Mouse (Mus musculus) limb, embryonic 11.5 days (tissue): ENCODE data around the gene Alk. TPM values are rescaled to one million over a fixed set of nuclear protein-coding genes. Genes with fewer than 3 reads are reported as not detected.

Source experiments
- ATAC-seq: fragments of 200-750 bp; cut with Nextera tagmentation; 2 replicates; pipeline ENCODE4 v1.8.0; 2017; ENCODE audit warnings: low read depth; ENCODE audit not compliant: insufficient number of reproducible peaks, low FRiP score, low TSS enrichment
- DNase-seq: peaks from one replicate; pipeline ENCODE4 v3.0.0-alpha.2; 2015; ENCODE audit warnings: low spot score
- H3K27ac ChIP-seq: fragments of 300-500 bp; sonication (generic); replicated peaks from 2 replicates; pipeline ENCODE4 v1.5.1; 2014; ENCODE audit warnings: low read depth, mild to moderate bottlenecking, low read length
- H3K27me3 ChIP-seq: fragments of 300-500 bp; sonication (generic); 2 replicates; pipeline ENCODE4 v1.6.1; 2014; ENCODE audit warnings: mild to moderate bottlenecking, low read length, mixed read lengths; ENCODE audit not compliant: control insufficient read depth, insufficient read depth
- H3K36me3 ChIP-seq: fragments of 300-500 bp; sonication (generic); 2 replicates; pipeline ENCODE4 v1.6.1; 2014; ENCODE audit warnings: mild to moderate bottlenecking, low read length, moderate library complexity, mixed read lengths; ENCODE audit not compliant: control insufficient read depth, insufficient read depth
- H3K4me1 ChIP-seq: fragments of 300-500 bp; sonication (generic); 2 replicates; pipeline ENCODE4 v1.6.1; 2014; ENCODE audit warnings: low read length, mixed read lengths; ENCODE audit not compliant: control insufficient read depth, insufficient read depth
- H3K4me2 ChIP-seq: fragments of 300-500 bp; sonication (generic); 2 replicates; pipeline ENCODE4 v1.6.1; 2014; ENCODE audit warnings: low read depth, mild to moderate bottlenecking, moderate library complexity; ENCODE audit not compliant: severe bottlenecking
- H3K4me3 ChIP-seq: fragments of 300-500 bp; sonication (generic); 2 replicates; pipeline ENCODE4 v1.5.1; 2014; ENCODE audit warnings: low read depth, low read length
- H3K9ac ChIP-seq: fragments of 300-500 bp; sonication (generic); 2 replicates; pipeline ENCODE4 v1.6.1; 2014; ENCODE audit warnings: mild to moderate bottlenecking, low read length
- H3K9me3 ChIP-seq: fragments of 300-500 bp; sonication (generic); 2 replicates; pipeline ENCODE4 v1.6.1; 2016; ENCODE audit warnings: low read length; ENCODE audit not compliant: control insufficient read depth
- WGBS: fragments of 180-500 bp; shearing (Covaris S2); extraction: QIAGEN DNeasy Blood & Tissue Kit; methylation state at CpG from one replicate; pipeline ENCODE4 v1.1.7; 2014; 5-methylcytosine and 5-hydroxymethylcytosine counted together
- polyA plus RNA-seq: library from polyadenylated mRNA; unstranded; fragments of >200 nt; fragmentation: Nextera tagmentation; extraction: Ambion mirVana; gene quantifications from 2 replicates; pipeline ENCODE4 v1.2.1, GENCODE M21; 2014

Gene Alk
- polyA plus RNA-seq, 1 experiment from 2014 or later = 0.05 TPM

DNA sequence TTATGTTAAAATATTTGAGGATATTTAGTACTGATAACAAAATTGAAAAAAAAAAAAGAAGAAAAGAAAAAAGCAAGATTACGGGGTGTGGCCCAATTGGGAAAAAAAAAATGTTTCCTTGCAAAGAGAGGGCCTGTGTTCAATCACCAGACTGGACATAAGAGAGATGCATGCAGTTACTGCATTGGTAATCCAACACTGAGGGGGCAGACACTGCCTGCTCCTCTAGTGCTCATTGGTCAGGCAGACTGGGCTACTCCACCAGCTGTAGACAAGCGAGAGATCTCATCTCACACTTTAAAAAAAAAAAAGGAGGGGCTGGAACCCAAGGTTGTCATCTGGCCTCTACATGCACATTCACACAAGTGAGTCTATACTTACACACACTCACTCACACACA lies 199.6 kb downstream of the Alk start:
- Histone ChIP-seq H3K27ac (no peak overlapping the region), H3K4me1 (no peaks in the 10 kb centered on the region), H3K36me3 (no peaks in the 10 kb centered on the region), H3K27me3 (no peaks in the 10 kb centered on the region), H3K9ac (no peak overlapping the region), H3K4me3 (no peak overlapping the region), H3K4me2 (no peak overlapping the region), H3K9me3 (no peaks in the 10 kb centered on the region)
- DNase-seq (no peak), ATAC-seq (no peak)
- 73% methylated on average over 2 of the region's 2 CpGs for WGBS

DNA sequence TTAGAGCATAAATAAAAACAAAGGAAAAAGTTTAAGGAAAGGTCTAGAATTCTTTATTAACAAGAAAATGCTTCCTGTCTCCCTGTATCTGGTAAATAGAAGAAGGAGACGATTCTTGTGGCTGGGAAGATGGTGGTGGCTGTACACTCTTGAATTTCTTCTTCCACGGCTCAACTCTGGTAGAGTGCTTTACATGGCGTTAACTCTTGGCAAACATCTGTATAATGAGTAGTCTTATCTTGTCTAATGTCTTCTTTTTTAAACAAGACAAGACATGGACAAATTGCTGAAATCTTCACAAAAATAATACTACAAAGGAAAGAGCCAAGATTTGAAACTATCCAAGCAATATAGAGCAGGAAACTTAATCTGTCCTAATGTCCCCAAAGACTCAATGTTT lies 202.6 kb downstream of the Alk start:
- no peaks in the 10 kb centered on the region for H3K27me3 ChIP-seq
- no peak overlapping the region for H3K4me3 ChIP-seq
- 92% methylated on average over 3 of the region's 3 CpGs for WGBS
- H3K4me2 ChIP-seq = no peak overlapping the region
- ATAC-seq = no peak
- no peaks in the 10 kb centered on the region for H3K9me3 ChIP-seq
- no peaks in the 10 kb centered on the region for H3K36me3 ChIP-seq
- no peaks in the 10 kb centered on the region for H3K4me1 ChIP-seq
- H3K9ac ChIP-seq = no peak overlapping the region
- no peak for DNase-seq
- no peak overlapping the region for H3K27ac ChIP-seq

DNA sequence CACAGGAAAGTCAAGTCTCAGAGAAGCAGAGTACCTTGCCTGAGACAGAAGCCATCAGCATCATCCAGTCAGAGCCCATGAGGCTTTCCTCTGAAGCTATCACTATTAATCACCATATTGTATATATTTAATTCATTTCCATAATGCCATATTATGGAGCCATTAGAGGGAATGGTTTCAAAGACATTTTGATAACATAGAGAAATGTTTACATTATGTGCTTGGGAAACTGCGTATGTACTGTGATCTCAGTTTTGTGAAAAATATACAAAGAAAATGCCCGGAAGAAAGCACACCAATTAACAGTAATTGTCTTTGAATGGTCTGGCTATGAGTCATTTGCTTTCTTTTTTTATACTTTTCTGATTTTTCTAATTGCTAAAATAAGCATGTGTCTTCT lies 203.1 kb downstream of the Alk start:
- no peak overlapping the region for H3K27ac ChIP-seq
- H3K4me1 ChIP-seq = no peaks in the 10 kb centered on the region
- no peak overlapping the region for H3K4me3 ChIP-seq
- no peaks in the 10 kb centered on the region for H3K27me3 ChIP-seq
- no peak overlapping the region for H3K4me2 ChIP-seq
- H3K9ac ChIP-seq = no peak overlapping the region
- ATAC-seq (no peak), DNase-seq (no peak)
- 94% methylated on average over 2 of the region's 2 CpGs for WGBS
- no peaks in the 10 kb centered on the region for H3K9me3 ChIP-seq
- H3K36me3 ChIP-seq = no peaks in the 10 kb centered on the region

DNA sequence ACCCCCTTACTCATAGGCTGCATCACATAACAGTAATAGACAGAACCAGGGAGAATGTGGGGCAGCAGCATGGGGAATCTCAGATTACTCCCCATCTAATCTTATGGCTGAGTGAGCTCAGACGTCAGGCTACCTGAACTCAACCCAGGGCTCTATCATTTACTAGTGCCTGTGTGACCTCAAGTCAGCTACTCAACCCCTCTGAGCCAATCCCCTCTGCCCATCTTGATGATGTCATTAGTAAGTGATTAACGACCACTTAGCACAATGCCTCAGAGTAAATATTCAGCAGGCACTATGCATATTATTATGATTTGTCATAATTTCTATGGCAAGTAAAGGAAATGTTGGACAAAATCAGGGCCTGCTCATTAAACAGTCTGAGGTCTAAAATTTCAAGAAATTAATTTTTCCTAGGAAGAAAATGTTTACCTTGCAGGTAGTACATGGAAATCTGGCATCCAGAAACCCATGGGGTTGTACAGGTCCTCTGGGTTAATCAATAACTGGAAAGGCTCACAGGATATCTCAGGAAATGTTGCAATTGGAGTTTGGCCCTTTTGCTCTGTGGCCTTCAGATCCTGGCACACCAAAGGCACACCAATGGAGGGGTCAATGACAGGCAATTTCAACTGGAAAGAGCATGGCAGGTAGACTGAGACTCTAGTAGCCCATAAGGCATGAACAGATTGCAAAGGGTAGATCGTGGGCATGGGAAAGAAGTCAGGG lies 204.9 kb downstream of the Alk start:
- H3K36me3 ChIP-seq = no peaks in the 10 kb centered on the region

DNA sequence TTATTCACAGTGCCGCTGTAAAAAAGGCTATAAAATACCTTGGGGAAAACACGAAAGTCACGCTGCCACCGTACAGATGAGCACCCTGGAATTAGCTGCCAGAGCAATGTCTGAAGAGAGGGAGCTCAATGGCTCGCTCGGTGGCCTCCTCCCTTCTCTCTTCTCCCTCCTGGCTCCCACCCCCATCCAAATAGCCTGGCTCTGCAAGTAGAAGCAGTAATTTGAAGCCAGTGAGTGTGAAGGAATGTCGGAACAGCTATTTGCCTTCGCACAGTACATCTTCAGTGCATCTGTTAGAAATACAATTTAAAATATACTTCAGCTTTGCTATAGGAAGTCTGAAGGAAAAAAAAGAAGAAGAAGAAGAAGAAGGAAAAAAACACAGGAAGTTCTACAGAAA lies 208.5 kb downstream of the Alk start:
- no peaks in the 10 kb centered on the region for H3K27me3 ChIP-seq
- no peak overlapping the region for H3K27ac ChIP-seq
- ATAC-seq = no peak
- H3K9me3 ChIP-seq = no peaks in the 10 kb centered on the region
- WGBS = 48% methylated on average over 8 of the region's 8 CpGs
- no peak overlapping the region for H3K4me2 ChIP-seq
- no peaks in the 10 kb centered on the region for H3K36me3 ChIP-seq
- H3K4me1 ChIP-seq = no peaks in the 10 kb centered on the region
- no peak overlapping the region for H3K9ac ChIP-seq
- H3K4me3 ChIP-seq = no peak overlapping the region
- no peak for DNase-seq

More for the DNA sequence above, 204.9 kb downstream of the Alk start:
- Histone ChIP-seq H3K27ac (no peak overlapping the region), H3K9ac (no peak overlapping the region), H3K9me3 (no peaks in the 10 kb centered on the region), H3K4me2 (no peak overlapping the region), H3K4me1 (no peaks in the 10 kb centered on the region), H3K4me3 (no peak overlapping the region), H3K27me3 (no peaks in the 10 kb centered on the region)
- DNase-seq (no peak), ATAC-seq (no peak)
- 67% methylated on average over 3 of the region's 3 CpGs for WGBS

DNA sequence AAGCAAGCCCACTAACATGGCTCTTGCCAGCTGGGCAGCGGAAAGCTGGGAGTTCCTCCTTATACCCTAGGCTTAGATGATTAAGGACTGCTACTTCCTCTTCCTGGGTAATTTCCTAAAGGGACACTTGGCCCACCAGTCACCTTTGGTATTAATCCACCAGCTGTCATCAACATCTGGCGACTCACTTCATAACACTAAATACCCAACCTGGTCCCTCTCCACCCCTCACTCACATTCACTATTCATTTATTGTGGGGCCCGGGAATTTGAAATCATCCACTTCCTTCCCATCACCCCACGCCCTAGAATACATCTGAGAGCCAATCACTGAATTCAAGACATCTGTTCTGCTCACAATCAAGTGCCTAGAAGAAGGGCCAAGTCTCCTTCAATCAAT lies 235.4 kb downstream of the Alk start:
- H3K9me3 ChIP-seq = no peaks in the 10 kb centered on the region
- no peak overlapping the region for H3K9ac ChIP-seq
- no peak overlapping the region for H3K4me2 ChIP-seq
- no peak overlapping the region for H3K27ac ChIP-seq
- ATAC-seq (no peak), DNase-seq (no peak)
- H3K36me3 ChIP-seq = no peaks in the 10 kb centered on the region
- WGBS = 75% methylated on average over 4 of the region's 4 CpGs
- H3K4me1 ChIP-seq = no peaks in the 10 kb centered on the region
- H3K27me3 ChIP-seq = no peaks in the 10 kb centered on the region
- H3K4me3 ChIP-seq = no peak overlapping the region

DNA sequence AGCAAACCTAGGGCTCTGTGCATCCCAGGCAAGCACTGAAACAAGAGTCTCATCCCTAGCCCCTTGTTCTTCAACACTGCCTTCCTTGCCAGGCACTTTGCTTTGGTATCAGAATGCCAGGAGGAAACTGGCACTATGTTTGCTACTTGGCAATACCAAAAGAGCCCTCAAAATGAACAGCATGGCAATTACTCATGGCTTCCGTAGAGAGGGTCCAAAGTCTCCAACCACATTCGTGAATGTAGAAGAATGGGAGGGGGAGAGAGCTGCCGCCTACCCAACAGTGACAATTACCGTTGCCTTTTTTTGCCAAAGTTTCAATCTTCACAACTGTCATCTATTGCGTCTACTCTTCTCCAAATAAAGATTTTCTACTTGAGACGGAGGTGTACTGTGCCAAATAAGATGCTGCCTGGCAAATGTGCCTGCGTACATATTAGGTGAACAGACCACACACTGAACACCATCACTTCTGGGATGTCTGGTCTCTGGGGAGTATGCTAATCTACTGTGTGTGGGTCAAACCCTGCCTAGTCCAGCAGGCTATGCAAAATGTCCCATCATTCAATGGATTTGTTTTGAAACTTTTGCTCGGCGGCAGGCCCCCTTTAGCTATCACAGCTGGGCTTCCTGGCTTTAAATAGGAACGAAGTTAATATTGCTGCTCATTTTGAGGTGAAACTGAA lies 241.5 kb downstream of the Alk start:
- Histone ChIP-seq H3K4me3 (no peak overlapping the region), H3K4me1 (no peaks in the 10 kb centered on the region), H3K9me3 (no peaks in the 10 kb centered on the region), H3K27me3 (no peaks in the 10 kb centered on the region), H3K27ac (no peak overlapping the region), H3K36me3 (no peaks in the 10 kb centered on the region), H3K4me2 (no peak overlapping the region), H3K9ac (no peak overlapping the region)
- no peak for ATAC-seq
- DNase-seq = no peak
- 90% methylated on average over 10 of the region's 10 CpGs for WGBS

DNA sequence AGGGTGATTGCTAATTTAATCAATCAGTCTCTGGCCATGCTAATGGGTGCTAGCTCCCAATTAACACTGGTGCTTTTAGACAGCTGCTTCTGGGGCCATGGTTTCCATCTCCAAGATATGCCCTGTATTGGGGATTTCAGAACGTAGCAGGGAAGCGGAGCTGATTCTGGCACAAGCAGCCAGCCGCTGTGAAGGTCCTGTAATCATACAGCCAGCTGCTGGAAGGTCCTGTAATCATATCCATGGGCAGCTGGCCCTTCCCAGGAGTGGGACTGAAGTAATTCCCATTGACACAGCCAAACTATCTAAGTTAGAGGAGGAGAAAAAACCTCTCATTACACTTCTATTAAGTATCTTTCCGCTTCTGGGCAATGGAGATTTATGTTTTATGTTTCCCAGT lies 242.5 kb downstream of the Alk start:
- Histone ChIP-seq H3K4me1 (no peaks in the 10 kb centered on the region), H3K9ac (no peak overlapping the region), H3K36me3 (no peaks in the 10 kb centered on the region), H3K9me3 (no peaks in the 10 kb centered on the region), H3K27me3 (no peaks in the 10 kb centered on the region), H3K4me3 (no peak overlapping the region), H3K4me2 (no peak overlapping the region), H3K27ac (no peak overlapping the region)
- whole genome bisulfite sequencing = 84% methylated on average over 4 of the region's 4 CpGs
- ATAC-seq (no peak), DNase-seq (no peak)
